In genomic region chr10:71127278-71127950, GRCm38 (mm10) we compare ENCODE assay signal across 22 mouse cellular contexts. TPM values are rescaled to one million over a fixed set of nuclear protein-coding genes. Genes with fewer than 3 reads are reported as not detected.
A peak's percentile ranks its signal among the peaks of the same experiment; 100 is the strongest.
DNase-seq lines count a peak whose midpoint lies in the region; ATAC-seq lines count a peak whose summit lies in the region.
"Had no signal": no experiment of that assay in that cellular context is flagged by ENCODE, and none has a peak within 500 bp of the region (broad histone marks: within the 10 kb centered on the region; RNA-seq: fewer than 3 reads in every experiment).

No protein-coding gene starts in this region.

- no peak overlapping the region for H3K4me3 ChIP-seq in embryonic facial prominence, embryonic 10.5 days
- H3K4me3 ChIP-seq in kidney, embryonic 15.5 days (replicated peaks), result no peak overlapping the region; the same call in 1 of the 2 replicates
- H3K4me3 ChIP-seq: heart, embryonic 12.5 days; hindbrain, embryonic 12.5 days; midbrain, embryonic 15.5 days; myocyte had no signal

- H3K4me1 ChIP-seq in embryonic facial prominence, embryonic 10.5 days, result no peaks in the 10 kb centered on the region
- H3K4me1 ChIP-seq in kidney, embryonic 15.5 days, result peaks cover 74% of the 10 kb centered on the region
- H3K4me1 ChIP-seq: heart, embryonic 12.5 days; hindbrain, embryonic 12.5 days; midbrain, embryonic 15.5 days had no signal

- ATAC-seq in kidney, embryonic 15.5 days (replicated peaks; ENCODE audit: low FRiP score), result peak; percentile 81
- ATAC-seq in erythroblast, adult 5-6 weeks (replicated peaks; ENCODE audit: low FRiP score, poor library complexity, severe bottlenecking), result no peak
- ATAC-seq: forebrain, embryonic 16.5 days; midbrain, embryonic 15.5 days had no signal

- H3K36me3 ChIP-seq in embryonic facial prominence, embryonic 10.5 days (replicated peaks), result no peaks in the 10 kb centered on the region
- H3K36me3 ChIP-seq in kidney, embryonic 15.5 days, result no peaks in the 10 kb centered on the region
- H3K36me3 ChIP-seq: G1E; heart, embryonic 12.5 days; hindbrain, embryonic 12.5 days; midbrain, embryonic 15.5 days had no signal

- no peak overlapping the region for H3K9ac ChIP-seq in kidney, embryonic 15.5 days
- H3K9ac ChIP-seq: heart, embryonic 12.5 days; hindbrain, embryonic 12.5 days; midbrain, embryonic 15.5 days had no signal

- peak overlapping the region; percentile 48 for H3K4me2 ChIP-seq in kidney, embryonic 15.5 days
- H3K4me2 ChIP-seq: heart, embryonic 12.5 days; hindbrain, embryonic 12.5 days; midbrain, embryonic 15.5 days had no signal

- peak; percentile 52 to 82 for DNase-seq in kidney, adult 8-10 months
- DNase-seq in kidney, adult 11 months, result no peak
- peak; percentile 3 for DNase-seq in embryonic facial prominence, embryonic 10.5 days (ENCODE audit: low spot score)
- peak; percentile 52 to 66 for DNase-seq in kidney, postnatal 4 days
- no peak for DNase-seq in left cerebral cortex, postnatal 14 days (ENCODE audit: low spot score in 2 of 2)
- DNase-seq: adrenal gland, postnatal 25 days; cerebellum, adult 11 months; cerebellum, postnatal 14 days; heart, postnatal 14 days; lung, adult 18-20 months; lung, postnatal 14 days; spleen, adult 18-20 months; thymus, adult 2 months had no signal

- 80% methylated on average over 13 of the region's 13 CpGs for WGBS in embryonic facial prominence, embryonic 10.5 days
- WGBS in kidney, embryonic 15.5 days, result 35% methylated on average over 13 of the region's 13 CpGs

- no peaks in the 10 kb centered on the region for H3K9me3 ChIP-seq in embryonic facial prominence, embryonic 10.5 days
- H3K9me3 ChIP-seq in kidney, embryonic 15.5 days (replicated peaks), result no peaks in the 10 kb centered on the region
- H3K9me3 ChIP-seq: heart, embryonic 12.5 days; hindbrain, embryonic 12.5 days; midbrain, embryonic 15.5 days had no signal

- H3K27me3 ChIP-seq in embryonic facial prominence, embryonic 10.5 days (replicated peaks; ENCODE audit: low read depth, poor library complexity, severe bottlenecking), result no peaks in the 10 kb centered on the region
- H3K27me3 ChIP-seq in kidney, embryonic 15.5 days, result no peaks in the 10 kb centered on the region
- H3K27me3 ChIP-seq: heart, embryonic 12.5 days; hindbrain, embryonic 12.5 days; midbrain, embryonic 15.5 days had no signal

- intact Hi-C loops in left cerebral cortex, postnatal 14 days (cut with DNase I), result no loop called here

- no peak overlapping the region for H3K27ac ChIP-seq in embryonic facial prominence, embryonic 10.5 days (replicated peaks)
- peak overlapping the region; percentile 88 for H3K27ac ChIP-seq in kidney, embryonic 15.5 days
- H3K27ac ChIP-seq: hindbrain, embryonic 12.5 days; midbrain, embryonic 15.5 days had no signal

RNA-seq across cellular contexts. Expression of gene Bicc1, which starts 32.1 kb away (rescaled TPM):
- polyA plus RNA-seq in embryonic facial prominence, embryonic 10.5 days (2016; fragmentation: Nextera tagmentation; extraction: Ambion mirVana), result 4.2 and 5.2 TPM in 2 replicates
- 39.4 and 40.3 TPM in 2 replicates for polyA plus RNA-seq in kidney, embryonic 15.5 days (2015; fragmentation: Nextera tagmentation; extraction: Ambion mirVana)
- total RNA-seq in erythroblast, adult 5-6 weeks (2015; ENCODE audit: low replicate concordance), result not detected in 2 replicates
- not detected in 2 replicates for total RNA-seq in erythroblast, adult 5-6 weeks (2017; ENCODE audit: low replicate concordance)
- 1 to 10 TPM; 6.5 to 6.7 TPM for total RNA-seq in left cerebral cortex, postnatal 14 days (2021)
- total RNA-seq: megakaryocyte, adult 5-6 weeks had no signal
- polyA plus RNA-seq: G1E had no signal

Comparison
In these comparisons a context has a peak if more than half of its experiments do, and no peak if none do; other contexts are left out.
1. DNase-seq: peak in kidney, adult 8-10 months (2 of 2), embryonic facial prominence, embryonic 10.5 days (single experiment) and kidney, postnatal 4 days (2 of 2); none in kidney, adult 11 months (single experiment) and left cerebral cortex, postnatal 14 days (0 of 2).
2. RNA of gene Bicc1, which starts 32.1 kb away (total RNA-seq): 6.5 to 6.7 TPM in left cerebral cortex, postnatal 14 days; not detected in erythroblast, adult 5-6 weeks; every median in the first group is over 4 times any median in the second.